Mouse (Mus musculus): ENCODE measurements around the gene Zmynd8.

The Zmynd8 gene

DNA sequence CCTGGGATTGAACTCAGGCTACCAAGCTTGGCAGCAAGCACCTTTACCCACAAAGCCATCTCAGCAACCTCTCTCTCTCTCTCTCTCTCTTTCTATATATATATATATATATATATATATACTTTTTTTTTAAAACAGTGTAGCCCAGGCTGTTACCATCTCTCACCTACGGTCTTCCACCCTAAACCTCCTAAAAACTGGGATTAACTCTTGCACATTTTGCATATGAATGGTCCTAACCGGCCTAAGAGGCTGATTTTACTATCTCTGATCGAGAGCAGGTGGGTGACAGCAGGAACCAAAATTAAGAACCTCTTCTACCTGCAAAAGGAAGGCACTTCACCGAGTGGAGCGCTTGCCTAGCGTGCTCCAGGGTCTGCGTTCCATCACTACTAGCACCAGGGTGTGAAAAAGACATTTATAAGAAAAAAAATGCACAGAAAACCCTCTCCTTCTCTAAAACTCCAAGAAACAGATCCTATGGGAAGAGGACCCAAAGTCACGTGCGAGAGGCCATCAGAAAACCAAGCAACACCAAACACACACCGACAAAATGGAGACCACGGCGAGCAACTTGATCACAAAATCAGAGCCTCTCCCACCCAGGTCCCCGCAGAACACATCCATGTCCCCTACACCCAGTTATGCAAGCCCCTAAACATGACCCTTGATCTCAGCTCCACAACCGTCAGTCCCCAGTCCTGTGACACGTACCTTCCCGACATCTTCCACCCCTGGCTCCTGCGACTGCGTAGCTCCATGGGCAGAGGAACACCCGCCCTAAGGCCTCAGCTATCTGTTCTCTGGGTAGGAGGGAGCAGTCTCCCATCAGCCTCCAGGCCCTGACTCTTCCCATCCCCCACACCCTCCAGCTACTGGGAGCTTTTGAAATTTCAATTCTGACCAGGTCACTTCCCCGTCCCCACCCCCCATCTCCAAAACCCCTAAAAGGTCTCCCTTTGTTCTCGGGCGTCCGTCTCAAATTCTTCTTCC lies at the start of gene Zmynd8:
TSS of gene Zmynd8 (minus strand) at position 815 of the 993 bp plus-strand sequence.
- DNase-seq (ENCODE audit: low spot score in 2 of 2): no peak

DNA sequence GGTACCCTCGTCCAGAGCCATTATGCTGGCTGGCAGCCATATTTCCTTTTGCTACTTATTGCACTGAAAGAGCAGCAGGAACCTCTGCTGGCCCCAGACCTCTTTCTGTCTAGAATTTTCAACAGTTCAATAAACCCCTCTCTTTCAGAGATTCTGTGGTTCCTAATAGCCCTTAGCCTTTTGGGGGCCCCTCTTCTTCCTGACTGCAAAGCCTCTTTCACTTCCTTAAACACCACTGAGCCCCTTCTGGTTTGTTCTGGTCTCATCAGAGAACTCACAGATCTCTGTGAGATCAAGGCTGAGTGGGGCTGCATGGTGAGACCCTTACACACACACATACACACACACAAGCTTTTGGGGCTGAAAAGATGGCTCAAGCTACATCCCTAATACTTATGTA lies 49.2 kb upstream of the Zmynd8 start:
- no peak for DNase-seq (ENCODE audit: low spot score in 2 of 2)

GRCm38 (mm10) chr2:165946046-165946564 lies 47.3 kb upstream of the Zmynd8 start:
- DNase-seq (ENCODE audit: low spot score in 2 of 2): no peak

DNA sequence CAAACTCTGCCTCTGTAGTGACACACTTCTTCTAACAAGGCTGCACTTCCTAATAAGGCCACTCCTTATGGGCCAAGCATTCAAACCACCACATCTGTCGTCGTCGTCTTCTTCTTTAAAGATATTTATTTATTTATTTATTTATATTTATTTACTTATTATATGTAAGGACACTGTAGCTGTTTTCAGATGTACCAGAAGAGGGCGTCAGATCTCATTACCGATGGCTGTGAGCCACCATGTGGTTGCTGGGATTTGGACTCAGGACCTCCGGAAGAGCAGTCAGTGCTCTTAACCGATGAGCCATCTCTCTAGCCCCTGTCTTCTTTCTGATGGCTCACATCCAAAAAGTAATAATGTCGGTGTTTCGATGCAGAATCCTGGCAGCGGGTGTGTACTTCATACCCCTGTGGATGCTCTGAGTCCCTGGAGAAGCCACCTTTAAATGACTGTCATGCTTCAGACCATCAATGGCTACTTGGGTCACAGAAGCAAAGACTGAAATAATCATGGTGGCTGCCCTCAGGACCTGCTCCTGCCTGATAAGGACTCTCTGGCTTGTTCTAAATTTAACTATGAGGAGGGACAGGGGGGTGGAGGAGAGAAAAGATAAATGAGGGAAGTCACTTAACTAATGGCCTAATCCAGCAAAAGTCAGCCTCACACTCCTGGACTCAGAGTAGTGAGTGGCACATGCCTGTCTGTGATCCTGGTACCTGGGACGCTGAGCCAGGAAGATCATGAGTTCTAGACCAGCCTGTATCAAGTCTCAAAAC lies 45.9 kb upstream of the Zmynd8 start:
- no peak for DNase-seq (ENCODE audit: low spot score in 2 of 2)

DNA sequence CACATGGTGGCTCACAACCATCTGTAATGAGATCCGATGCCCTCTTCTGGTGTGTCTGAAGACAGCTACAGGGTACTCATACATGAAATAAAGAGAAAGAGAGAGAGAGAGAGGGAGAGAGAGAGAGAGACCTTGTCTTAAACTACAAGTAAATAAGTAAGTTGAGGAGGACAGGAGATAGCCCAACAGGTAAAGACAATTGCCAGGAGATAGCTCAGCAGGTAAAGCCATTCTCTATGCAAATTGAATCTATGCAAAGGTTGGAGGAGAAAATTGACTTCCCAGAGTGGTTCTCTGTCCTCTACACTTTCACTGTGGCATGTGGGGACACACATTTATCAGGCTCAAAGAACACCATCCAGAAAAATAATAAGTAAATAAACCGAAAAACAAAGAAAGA lies 44.3 kb upstream of the Zmynd8 start:
- no peak for DNase-seq (ENCODE audit: low spot score in 2 of 2)

- peak in 1 of 2 experiments; percentile 14 for DNase-seq (ENCODE audit: low spot score in 2 of 2)
Observed at GRCm38 (mm10) chr2:165936106-165936505, 37.3 kb upstream of the Zmynd8 start.

DNA sequence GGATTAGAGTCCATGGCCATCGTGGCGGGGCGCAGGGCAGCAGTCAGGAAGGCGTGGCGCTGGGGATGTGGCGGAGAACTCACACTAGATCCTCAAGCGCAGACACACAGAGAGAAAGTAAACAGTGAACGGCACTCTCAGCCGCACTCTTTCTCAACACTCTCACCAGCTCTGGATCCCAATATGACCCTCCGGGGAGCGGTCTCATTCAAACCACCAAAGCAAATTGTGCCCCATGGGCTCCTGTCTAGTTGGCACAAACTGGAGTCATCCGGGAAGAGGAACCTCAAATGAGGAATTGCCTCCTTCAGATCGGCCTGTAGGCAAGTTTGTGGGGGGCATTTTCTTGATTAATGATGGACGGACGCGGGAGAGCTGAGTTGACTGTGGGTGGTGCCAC lies 28.9 kb upstream of the Zmynd8 start:
- DNase-seq (ENCODE audit: low spot score in 2 of 2): no peak

DNA sequence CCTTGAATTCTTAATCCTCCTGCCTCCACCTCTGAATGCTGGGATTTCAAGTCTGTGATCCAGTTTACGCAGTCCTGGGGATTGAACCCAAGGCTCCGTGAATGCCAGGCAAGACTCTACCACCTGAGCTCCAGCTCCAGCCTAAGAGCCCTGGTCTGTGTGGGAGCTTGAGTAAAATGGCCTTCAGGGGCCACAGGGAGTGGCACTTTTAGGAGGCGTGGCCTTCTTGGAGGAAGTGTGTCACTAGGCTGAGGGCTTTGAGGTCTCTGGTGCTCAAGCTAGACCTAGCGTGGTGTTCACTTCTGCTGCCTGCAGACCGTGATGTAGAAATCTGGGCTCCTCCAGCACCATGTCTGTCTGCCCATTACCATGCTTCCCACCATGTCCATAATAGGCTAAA lies 27.4 kb upstream of the Zmynd8 start:
- DNase-seq (ENCODE audit: low spot score in 2 of 2): no peak

GRCm38 (mm10) chr2:165925144-165925543 lies 26.3 kb upstream of the Zmynd8 start:
- no peak for DNase-seq (ENCODE audit: low spot score in 2 of 2)

- no peak for DNase-seq (ENCODE audit: low spot score in 2 of 2)
Observed at GRCm38 (mm10) chr2:165924695-165925094, 25.9 kb upstream of the Zmynd8 start.

GRCm38 (mm10) chr2:165923715-165924114 lies 24.9 kb upstream of the Zmynd8 start:
- no peak for DNase-seq (ENCODE audit: low spot score in 2 of 2)

DNA sequence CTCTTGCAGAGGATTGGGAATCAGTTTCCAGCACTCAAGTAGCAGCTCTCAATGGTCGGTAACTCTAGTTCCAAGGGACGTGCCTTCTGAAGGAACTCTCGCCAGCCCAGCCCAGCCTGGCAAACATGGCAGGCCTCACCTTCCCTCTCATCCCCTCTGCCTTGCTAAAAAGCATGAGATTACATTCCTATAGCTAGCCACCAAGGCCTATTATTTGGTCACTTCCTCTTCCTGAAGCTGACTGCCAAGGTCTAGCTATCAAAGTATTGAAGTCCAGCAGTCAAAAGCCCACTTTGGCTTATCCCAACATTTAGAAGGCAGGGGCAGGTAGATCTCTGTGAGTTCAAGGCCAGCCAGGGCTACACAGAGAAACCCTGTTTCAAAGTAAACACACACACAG lies 24.2 kb upstream of the Zmynd8 start:
- no peak for DNase-seq (ENCODE audit: low spot score in 2 of 2)

DNA sequence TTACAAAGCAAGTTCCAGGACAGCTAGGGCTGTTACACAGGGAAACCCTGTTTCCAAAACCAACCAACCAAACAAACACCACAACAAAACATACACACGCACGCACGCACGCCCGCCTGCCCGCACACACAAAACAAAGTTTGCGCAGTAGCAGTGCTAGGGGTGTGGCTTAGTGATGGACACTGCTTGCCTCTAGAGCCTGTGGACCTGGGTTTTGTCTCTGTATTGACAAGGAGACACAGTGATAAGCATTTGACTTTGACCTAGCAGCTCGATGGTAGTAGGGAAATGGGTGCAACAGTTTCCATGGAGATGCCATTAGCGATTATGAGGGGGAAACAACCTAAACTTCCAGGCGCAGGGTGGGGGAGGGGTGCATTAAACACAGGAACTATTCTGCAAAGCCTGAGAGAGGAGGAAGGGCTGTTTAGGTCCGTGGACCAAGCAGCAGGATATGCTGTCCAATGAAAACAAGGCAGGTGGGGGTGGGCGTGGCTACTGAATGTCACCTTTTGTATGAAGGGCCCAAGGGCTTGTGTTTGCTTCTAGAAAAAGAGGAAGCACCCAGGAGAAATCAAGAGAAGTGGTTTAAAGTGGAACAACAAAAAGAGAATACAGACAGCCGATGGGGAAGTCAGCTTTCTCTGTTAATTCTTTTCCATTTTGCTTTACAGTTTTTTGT lies 23.4 kb upstream of the Zmynd8 start:
- no peak for DNase-seq (ENCODE audit: low spot score in 2 of 2)

DNA sequence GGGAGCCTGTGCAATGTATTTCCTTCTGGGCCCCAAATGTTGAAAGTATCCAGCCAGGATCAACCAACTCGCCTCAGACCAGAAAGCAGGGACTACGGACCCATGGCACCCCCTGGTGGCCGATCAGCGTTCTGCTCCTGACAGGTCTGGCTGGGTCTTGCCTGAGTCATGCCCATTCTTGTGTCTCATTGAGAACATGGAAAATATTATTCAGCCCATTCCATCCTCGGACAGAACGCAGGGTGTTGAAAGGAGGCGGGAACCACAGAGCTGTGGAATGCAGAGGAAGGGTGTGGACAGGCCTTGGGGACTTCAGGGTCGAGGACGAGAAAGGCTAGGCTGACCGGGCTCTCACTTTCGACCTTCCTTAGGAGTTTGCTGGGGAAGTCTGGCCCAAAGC lies 15.5 kb upstream of the Zmynd8 start:
- peak; percentile 85 to 86 for DNase-seq (ENCODE audit: low spot score in 2 of 2)

- DNase-seq (ENCODE audit: low spot score in 2 of 2): no peak
Observed at GRCm38 (mm10) chr2:165913073-165913472, 14.3 kb upstream of the Zmynd8 start.

DNA sequence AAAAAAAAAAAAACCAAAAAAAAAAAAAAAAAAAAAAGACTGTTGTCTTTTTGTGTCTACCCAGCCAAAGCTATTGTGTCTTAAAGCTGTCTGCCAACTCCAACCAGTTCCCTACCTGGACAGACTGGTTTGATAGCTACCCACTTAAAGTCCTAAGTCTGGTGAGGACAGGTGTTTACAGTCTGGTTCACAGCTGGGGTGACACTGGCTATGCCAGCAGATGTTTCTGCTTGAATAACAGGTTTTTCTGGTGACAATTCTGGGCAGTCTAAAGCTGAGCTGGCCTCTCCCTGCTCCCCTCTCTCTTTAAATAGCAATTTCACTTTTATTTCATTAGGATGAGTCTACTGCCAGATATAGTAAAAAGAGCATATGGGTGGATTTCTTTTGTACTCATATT lies 10.9 kb upstream of the Zmynd8 start:
- no peak for DNase-seq (ENCODE audit: low spot score in 2 of 2)

- no peak for DNase-seq (ENCODE audit: low spot score in 2 of 2)
Observed at GRCm38 (mm10) chr2:165907199-165907598, 8.4 kb upstream of the Zmynd8 start.

GRCm38 (mm10) chr2:165906332-165906945 lies 7.6 kb upstream of the Zmynd8 start:
- no peak for DNase-seq (ENCODE audit: low spot score in 2 of 2)

GRCm38 (mm10) chr2:165901127-165901384 lies 2.2 kb upstream of the Zmynd8 start:
- no peak for DNase-seq (ENCODE audit: low spot score in 2 of 2)

- no peak for DNase-seq (ENCODE audit: low spot score in 2 of 2)
Observed at GRCm38 (mm10) chr2:165900351-165901126, 1.7 kb upstream of the Zmynd8 start.

DNA sequence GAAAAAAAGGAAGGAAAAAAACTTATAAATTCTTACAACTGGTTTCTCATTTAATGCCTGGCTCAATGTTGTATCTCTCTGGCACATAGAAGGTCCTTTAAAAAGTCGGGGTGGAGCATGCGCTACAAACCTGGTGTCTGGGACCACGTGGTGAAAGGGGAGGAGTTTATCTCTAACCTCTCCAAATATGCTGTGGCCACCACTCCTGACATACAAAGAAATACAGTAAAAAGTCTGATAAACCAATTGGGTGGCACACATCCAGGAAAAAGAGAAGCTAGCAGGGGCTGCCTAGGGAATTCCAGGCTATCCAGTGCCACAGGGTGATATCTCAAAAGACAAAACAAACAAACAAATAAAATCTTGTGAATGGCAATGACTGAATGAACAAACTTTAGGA lies 1.1 kb upstream of the Zmynd8 start:
- no peak for DNase-seq (ENCODE audit: low spot score in 2 of 2)

Data from right cerebral cortex, postnatal 36 days (tissue).